Mouse (Mus musculus) stomach, embryonic 14.5 days (tissue): ENCODE measurements around the gene Tyr. TPM values are rescaled to one million over a fixed set of nuclear protein-coding genes. Genes with fewer than 3 reads are reported as not detected.

Source experiments
- polyA plus RNA-seq: library from polyadenylated mRNA; unstranded; fragments of >200 nt; fragmentation: Nextera tagmentation; extraction: Ambion mirVana; gene quantifications from 2 replicates; pipeline ENCODE4 v1.2.1, GENCODE M21; 2014

Gene Tyr
- polyA plus RNA-seq, 1 experiment from 2014 or later = not detected

Other genes starting within 250 kb of the Tyr start
- gene Nox4, start 247.4 kb downstream of the Tyr start, polyA plus RNA-seq = 7.8 TPM in 2 replicates
- gene Grm5, start 90.7 kb upstream of the Tyr start, polyA plus RNA-seq = 0.07 TPM in 1 of 2 replicates, not detected in the other